Mouse (Mus musculus) ES-E14 (cell line): Measurements from ENCODE around the gene Lmod3. TPM values are rescaled to one million over a fixed set of nuclear protein-coding genes. Genes with fewer than 3 reads are reported as not detected.

Source experiments
- DNase-seq: peaks from one replicate; pipeline ENCODE4 v3.0.0-alpha.2; 2013; ENCODE audit warnings: low read depth, low spot score
- H3K27ac ChIP-seq: 2 replicates; pipeline ENCODE4 v1.5.1; 2012; ENCODE audit warnings: low read depth, mild to moderate bottlenecking, low read length, moderate library complexity, mixed read lengths; ENCODE audit not compliant: poor library complexity, insufficient read depth, severe bottlenecking
- H3K36me3 ChIP-seq: 2 replicates; pipeline ENCODE4 v1.6.1; 2012; ENCODE audit warnings: mild to moderate bottlenecking, low read length, moderate library complexity, mixed read lengths; ENCODE audit not compliant: control insufficient read depth, poor library complexity, insufficient read depth, severe bottlenecking
- H3K4me1 ChIP-seq, 2 experiments: fragments of 150-350 bp in 1 of 2; sonication (generic) in 1 of 2; 2 replicates each; pipeline ENCODE4 v1.6.1; 2012; ENCODE audit warnings: low read length in 2 of 2, mild to moderate bottlenecking in 1 of 2, mixed read lengths in 1 of 2; ENCODE audit not compliant: control insufficient read depth in 2 of 2, insufficient read depth in 2 of 2, poor library complexity in 1 of 2
- H3K4me3 ChIP-seq, 2 experiments: fragments of 150-350 bp in 1 of 2; sonication (generic) in 1 of 2; 2 replicates each; pipeline ENCODE4 v1.5.1; 2012; ENCODE audit warnings: low read length in 2 of 2, low read depth in 1 of 2, mild to moderate bottlenecking in 1 of 2, mixed read lengths in 1 of 2; ENCODE audit not compliant: insufficient read depth in 1 of 2, poor library complexity in 1 of 2, severe bottlenecking in 1 of 2
- H3K9ac ChIP-seq: 2 replicates; pipeline ENCODE4 v1.6.1; 2012; ENCODE audit warnings: low read depth, mild to moderate bottlenecking, low read length, mixed read lengths; ENCODE audit not compliant: poor library complexity, insufficient read depth, severe bottlenecking
- H3K9me3 ChIP-seq: fragments of 150-350 bp; sonication (generic); 2 replicates; pipeline ENCODE4 v1.6.1; 2012; ENCODE audit warnings: low read depth, mild to moderate bottlenecking, low read length; ENCODE audit not compliant: control insufficient read depth, insufficient read depth
- CHD2 ChIP-seq: IDR thresholded peaks from 2 replicates; pipeline ENCODE4 v1.6.1; 2014; ENCODE audit warnings: mild to moderate bottlenecking, low read depth, low read length, inconsistent platforms
- HCFC1 ChIP-seq: IDR thresholded peaks from 2 replicates; pipeline ENCODE4 v1.6.1; 2012; ENCODE audit warnings: low read length, inconsistent platforms, borderline replicate concordance; ENCODE audit not compliant: insufficient read depth
- MAFK ChIP-seq: IDR thresholded peaks from 2 replicates; pipeline ENCODE4 v1.6.1; 2014; ENCODE audit warnings: mild to moderate bottlenecking, low read depth, low read length, inconsistent platforms; ENCODE audit not compliant: insufficient read depth
- ZC3H11A ChIP-seq: IDR thresholded peaks from 2 replicates; pipeline ENCODE4 v1.6.1; 2012; ENCODE audit warnings: low read depth, mild to moderate bottlenecking, inconsistent platforms, low read length, borderline replicate concordance
- ZNF384 ChIP-seq: IDR thresholded peaks from 2 replicates; pipeline ENCODE4 v1.6.1; 2012; ENCODE audit warnings: low read depth, low read length, inconsistent platforms
- in situ Hi-C, 2 experiments: fragments of 600-800 bp; cut with MboI; formaldehyde crosslinking; loops; one replicate each; pipeline ENCODE4 v1.15.1; 2025; ENCODE audit warnings: low sequenced_read_pairs in 2 of 2, inconsistent platforms in 1 of 2; ENCODE audit not compliant: unreplicated experiment in 2 of 2
- total RNA-seq: library from RNA; depleted of rRNA; stranded (reverse); fragments of 300-350 nt; gene quantifications from 2 replicates; pipeline ENCODE4 v1.2.3, GENCODE M21; 2012

Lmod3 gene
- total RNA-seq, 1 experiment, result 0.09 TPM

GRCm38 (mm10) chr6:97273777-97274176 is 21.2 kb upstream of the Lmod3 start:
- H3K4me3 ChIP-seq, result no peak overlapping the region
- H3K9me3 ChIP-seq, result no peaks in the 10 kb centered on the region
- H3K9ac ChIP-seq, result no peak overlapping the region
- no peak overlapping the region for H3K27ac ChIP-seq
- peaks cover 0 to 4% of the 10 kb centered on the region in 2 experiments; a peak in 1 of 4 replicates for H3K4me1 ChIP-seq
- in situ Hi-C loops, result loop anchor here (25.0 kb wide), 2 partner anchors 139 to 464 kb away; no protein-coding TSS in a partner anchor
- no peaks in the 10 kb centered on the region for H3K36me3 ChIP-seq
- no peak for DNase-seq
- TF ChIP-seq HCFC1, result no peak
- TF ChIP-seq ZNF384, result no peak
- no peak for TF ChIP-seq CHD2
- no peak for TF ChIP-seq MAFK
- TF ChIP-seq ZC3H11A, result no peak

- no peak overlapping the region for H3K27ac ChIP-seq
Measured at GRCm38 (mm10) chr6:97273058-97273710, 20.6 kb upstream of the Lmod3 start.

GRCm38 (mm10) chr6:97272349-97272748 is 19.8 kb upstream of the Lmod3 start:
- Histone ChIP-seq H3K9ac (no peak overlapping the region), H3K4me1 (peaks cover 0 to 4% of the 10 kb centered on the region in 2 experiments; a peak in 1 of 4 replicates), H3K36me3 (no peaks in the 10 kb centered on the region), H3K9me3 (no peaks in the 10 kb centered on the region), H3K27ac (no peak overlapping the region), H3K4me3 (no peak overlapping the region)
- in situ Hi-C loops, result loop anchor here (25.0 kb wide), 2 partner anchors 140 to 465 kb away; no protein-coding TSS in a partner anchor
- no peak for TF ChIP-seq HCFC1
- TF ChIP-seq ZNF384, result no peak
- no peak for TF ChIP-seq MAFK
- TF ChIP-seq CHD2, result no peak
- no peak for TF ChIP-seq ZC3H11A
- DNase-seq, result no peak

More at GRCm38 (mm10) chr6:97273058-97273710, 20.6 kb upstream of the Lmod3 start:
- H3K9ac ChIP-seq, result no peak overlapping the region
- H3K4me3 ChIP-seq, result no peak overlapping the region
- peaks cover 0 to 4% of the 10 kb centered on the region in 2 experiments; a peak in 1 of 4 replicates for H3K4me1 ChIP-seq
- TF ChIP-seq ZNF384 (peak; percentile 25; the same call in 1 of the 2 replicates), ZC3H11A (no peak), CHD2 (no peak), HCFC1 (no peak)
- H3K36me3 ChIP-seq, result no peaks in the 10 kb centered on the region
- in situ Hi-C loops, result loop anchor here (25.0 kb wide), 2 partner anchors 139 to 464 kb away; no protein-coding TSS in a partner anchor
- DNase-seq, result no peak
- no peaks in the 10 kb centered on the region for H3K9me3 ChIP-seq

- Histone ChIP-seq H3K4me3 (no peak overlapping the region), H3K36me3 (no peaks in the 10 kb centered on the region), H3K9ac (no peak overlapping the region), H3K9me3 (no peaks in the 10 kb centered on the region), H3K4me1 (no peaks in the 10 kb centered on the region), H3K27ac (no peak overlapping the region)
- DNase-seq, result no peak
- TF ChIP-seq ZNF384 (no peak), CHD2 (no peak), MAFK (no peak), HCFC1 (no peak), ZC3H11A (no peak)
- in situ Hi-C loops, result loop anchor here (25.0 kb wide), 2 partner anchors 143 to 468 kb away; no protein-coding TSS in a partner anchor
Measured at GRCm38 (mm10) chr6:97269596-97269995, 17.0 kb upstream of the Lmod3 start.
